Mouse (Mus musculus) neural tube, embryonic 14.5 days (tissue): Measurements from ENCODE around the gene Hspbp1. TPM values are rescaled to one million over a fixed set of nuclear protein-coding genes. Genes with fewer than 3 reads are reported as not detected.

Experiments
- ATAC-seq: fragments of 200-750 bp; cut with Nextera tagmentation; 2 replicates; pipeline ENCODE4 v1.8.0; 2017; ENCODE audit warnings: low read depth, mild to moderate bottlenecking, moderate TSS enrichment, moderate library complexity
- H3K27ac ChIP-seq: fragments of 300-500 bp; sonication (generic); 2 replicates; pipeline ENCODE4 v1.5.1; 2014; ENCODE audit warnings: low read depth, mild to moderate bottlenecking, control low read depth, low read length, moderate library complexity, mixed read lengths
- H3K27me3 ChIP-seq: fragments of 300-500 bp; sonication (generic); 2 replicates; pipeline ENCODE4 v1.6.1; 2014; ENCODE audit warnings: low read length; ENCODE audit not compliant: control insufficient read depth, insufficient read depth
- H3K36me3 ChIP-seq: fragments of 300-500 bp; sonication (generic); 2 replicates; pipeline ENCODE4 v1.6.1; 2014; ENCODE audit warnings: low read length, mixed read lengths; ENCODE audit not compliant: control insufficient read depth, insufficient read depth
- H3K4me1 ChIP-seq: fragments of 300-500 bp; sonication (generic); 2 replicates; pipeline ENCODE4 v1.6.1; 2014; ENCODE audit warnings: low read length; ENCODE audit not compliant: control insufficient read depth, insufficient read depth
- H3K4me2 ChIP-seq: fragments of 300-500 bp; sonication (generic); 2 replicates; pipeline ENCODE4 v1.6.1; 2014; ENCODE audit warnings: mild to moderate bottlenecking, low read depth, low read length, control low read depth
- H3K4me3 ChIP-seq: fragments of 300-500 bp; sonication (generic); 2 replicates; pipeline ENCODE4 v1.5.1; 2014; ENCODE audit warnings: low read depth, low read length, control low read depth, mixed read lengths
- H3K9ac ChIP-seq: fragments of 300-500 bp; sonication (generic); replicated peaks from 2 replicates; pipeline ENCODE4 v1.6.1; 2014; ENCODE audit warnings: low read depth, mild to moderate bottlenecking, control low read depth, low read length, mixed read lengths
- H3K9me3 ChIP-seq: fragments of 300-500 bp; sonication (generic); 2 replicates; pipeline ENCODE4 v1.6.1; 2016; ENCODE audit warnings: low read length; ENCODE audit not compliant: control insufficient read depth
- WGBS: fragments of 180-500 bp; shearing (Covaris S2); extraction: QIAGEN DNeasy Blood & Tissue Kit; methylation state at CpG from one replicate; pipeline ENCODE4 v1.1.7; 2014; 5-methylcytosine and 5-hydroxymethylcytosine counted together
- polyA plus RNA-seq: library from polyadenylated mRNA; unstranded; fragments of >200 nt; fragmentation: Nextera tagmentation; extraction: Ambion mirVana; gene quantifications from 2 replicates; pipeline ENCODE4 v1.2.1, GENCODE M21; 2014

Hspbp1 gene
- 141 and 143 TPM in 2 replicates for polyA plus RNA-seq

GRCm38 (mm10) chr7:4684632-4685417 lies at the start of gene Hspbp1:
Gene Hspbp1 (minus strand): TSS chr7:4685068.
- Histone ChIP-seq H3K36me3 (no peaks in the 10 kb centered on the region), H3K9ac (peak within 1 kb of the TSS; percentile 56), H3K4me2 (peak within 1 kb of the TSS; percentile 88), H3K9me3 (no peaks in the 10 kb centered on the region), H3K4me3 (peak within 1 kb of the TSS; percentile 58), H3K4me1 (peaks cover 6% of the 10 kb centered on the region; the same call in 1 of the 2 replicates), H3K27me3 (no peaks in the 10 kb centered on the region), H3K27ac (peak within 1 kb of the TSS; percentile 66)
- ATAC-seq, result peak; percentile 98
- under 1% methylated on average over 32 of the region's 32 CpGs for WGBS

GRCm38 (mm10) chr7:4732968-4733392 lies 48.1 kb upstream of the Hspbp1 start:
- Histone ChIP-seq H3K4me2 (no peak overlapping the region), H3K9ac (no peak overlapping the region), H3K27ac (no peak overlapping the region), H3K9me3 (no peaks in the 10 kb centered on the region), H3K4me1 (no peaks in the 10 kb centered on the region), H3K27me3 (no peaks in the 10 kb centered on the region), H3K36me3 (no peaks in the 10 kb centered on the region), H3K4me3 (no peak overlapping the region)
- WGBS, result 70% methylated on average over 6 of the region's 6 CpGs
- ATAC-seq, result no peak

GRCm38 (mm10) chr7:4731090-4731489 lies 46.2 kb upstream of the Hspbp1 start:
- ATAC-seq, result no peak
- Histone ChIP-seq H3K4me1 (no peaks in the 10 kb centered on the region), H3K9me3 (no peaks in the 10 kb centered on the region), H3K27me3 (no peaks in the 10 kb centered on the region), H3K4me2 (no peak overlapping the region), H3K4me3 (no peak overlapping the region), H3K27ac (no peak overlapping the region), H3K9ac (no peak overlapping the region), H3K36me3 (no peaks in the 10 kb centered on the region)
- 84% methylated on average over 5 of the region's 5 CpGs for WGBS

DNA sequence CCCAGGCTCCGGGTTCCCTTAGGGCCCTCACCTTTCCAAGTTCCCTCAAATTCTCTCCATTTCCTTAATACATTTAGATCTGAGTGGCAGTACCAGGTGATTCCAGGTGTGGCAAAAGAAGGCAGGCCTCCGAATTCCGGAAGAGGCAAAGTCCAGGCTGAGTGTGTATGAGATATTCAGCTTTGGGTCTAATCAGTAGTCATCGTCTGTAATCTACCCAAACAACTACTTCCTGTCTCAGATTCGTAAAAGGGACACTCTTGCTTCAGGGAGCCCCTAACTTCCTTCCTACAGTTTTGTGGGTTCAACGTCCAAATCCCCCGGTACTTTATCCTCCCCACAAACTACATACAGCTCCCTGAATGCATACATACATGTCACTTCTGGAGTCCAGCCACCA lies 40.3 kb upstream of the Hspbp1 start, which contains the start of gene Tmem150b:
Tmem150b (minus strand) TSS at position 81 of the 400 bp plus-strand sequence.
- no peaks in the 10 kb centered on the region for H3K9me3 ChIP-seq
- H3K4me1 ChIP-seq, result no peaks in the 10 kb centered on the region
- no peak within 1 kb of the TSS for H3K27ac ChIP-seq
- H3K9ac ChIP-seq, result no peak within 1 kb of the TSS
- H3K36me3 ChIP-seq, result no peaks in the 10 kb centered on the region
- no peak within 1 kb of the TSS for H3K4me2 ChIP-seq
- no peak for ATAC-seq
- no peaks in the 10 kb centered on the region for H3K27me3 ChIP-seq
- no peak within 1 kb of the TSS for H3K4me3 ChIP-seq
- WGBS, result 84% methylated on average over 7 of the region's 7 CpGs

DNA sequence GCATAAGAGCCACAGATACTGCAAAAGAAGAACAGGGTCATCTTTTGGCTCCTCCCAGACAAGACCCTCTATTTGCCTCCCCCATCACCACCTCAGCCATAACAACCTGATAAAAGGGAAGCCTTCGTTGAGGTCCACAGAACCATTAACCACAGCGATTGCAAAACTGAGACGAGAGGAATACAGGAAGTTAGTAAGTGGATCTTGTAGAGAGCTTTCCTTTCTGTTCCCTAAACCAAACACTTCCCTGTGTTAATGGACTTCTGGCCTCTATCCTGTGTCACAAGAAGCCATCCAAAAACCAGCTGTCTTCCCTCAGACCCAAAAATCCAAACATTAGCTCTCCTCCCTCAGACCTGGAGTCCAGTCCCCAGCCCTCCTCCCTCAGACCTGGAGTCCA lies 39.5 kb upstream of the Hspbp1 start:
- WGBS, result 76% methylated on average over 3 of the region's 3 CpGs
- Histone ChIP-seq H3K4me1 (no peaks in the 10 kb centered on the region), H3K9me3 (no peaks in the 10 kb centered on the region), H3K27me3 (no peaks in the 10 kb centered on the region), H3K36me3 (no peaks in the 10 kb centered on the region), H3K4me3 (no peak overlapping the region), H3K9ac (no peak overlapping the region), H3K4me2 (no peak overlapping the region), H3K27ac (no peak overlapping the region)
- ATAC-seq, result no peak

GRCm38 (mm10) chr7:4723508-4723907 lies 38.6 kb upstream of the Hspbp1 start:
- WGBS, result 40% methylated on average over 12 of the region's 12 CpGs
- no peaks in the 10 kb centered on the region for H3K4me1 ChIP-seq
- no peak overlapping the region; the same call in 1 of the 2 replicates for H3K9ac ChIP-seq

DNA sequence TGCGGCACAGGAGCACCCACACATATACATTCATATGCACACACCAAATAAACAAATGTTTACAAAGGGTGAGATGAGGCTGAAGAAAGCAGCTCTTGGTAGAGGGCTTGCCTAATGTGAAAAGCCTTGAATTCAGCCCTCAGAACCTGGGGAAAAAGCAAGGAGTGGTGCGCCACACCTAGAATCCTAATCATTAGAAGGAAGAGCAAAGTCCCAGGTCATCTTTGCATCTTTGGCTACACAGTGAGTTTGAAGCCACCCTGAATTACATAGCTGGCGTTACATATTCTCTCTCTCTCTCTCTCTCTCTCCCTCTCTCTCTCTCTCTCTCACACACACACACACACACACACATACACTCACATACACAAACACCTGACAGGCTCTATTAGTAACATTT lies 34.4 kb upstream of the Hspbp1 start:
- peaks cover 19% of the 10 kb centered on the region for H3K36me3 ChIP-seq
- no peak for ATAC-seq
- H3K4me1 ChIP-seq, result no peaks in the 10 kb centered on the region
- H3K27ac ChIP-seq, result no peak overlapping the region
- no peaks in the 10 kb centered on the region for H3K27me3 ChIP-seq
- no peak overlapping the region for H3K4me3 ChIP-seq
- no peak overlapping the region for H3K4me2 ChIP-seq
- 96% methylated on average over 3 of the region's 3 CpGs for WGBS
- no peak overlapping the region for H3K9ac ChIP-seq
- no peaks in the 10 kb centered on the region for H3K9me3 ChIP-seq

More at GRCm38 (mm10) chr7:4723508-4723907, 38.6 kb upstream of the Hspbp1 start:
- H3K4me3 ChIP-seq, result peak overlapping the region; percentile 1; the same call in 1 of the 2 replicates
- H3K27ac ChIP-seq, result no peak overlapping the region
- H3K9me3 ChIP-seq, result no peaks in the 10 kb centered on the region
- ATAC-seq, result peak; percentile 86; the same call in 1 of the 2 replicates
- no peaks in the 10 kb centered on the region for H3K27me3 ChIP-seq
- peak overlapping the region; percentile 28; the same call in 1 of the 2 replicates for H3K4me2 ChIP-seq
- no peaks in the 10 kb centered on the region for H3K36me3 ChIP-seq

DNA sequence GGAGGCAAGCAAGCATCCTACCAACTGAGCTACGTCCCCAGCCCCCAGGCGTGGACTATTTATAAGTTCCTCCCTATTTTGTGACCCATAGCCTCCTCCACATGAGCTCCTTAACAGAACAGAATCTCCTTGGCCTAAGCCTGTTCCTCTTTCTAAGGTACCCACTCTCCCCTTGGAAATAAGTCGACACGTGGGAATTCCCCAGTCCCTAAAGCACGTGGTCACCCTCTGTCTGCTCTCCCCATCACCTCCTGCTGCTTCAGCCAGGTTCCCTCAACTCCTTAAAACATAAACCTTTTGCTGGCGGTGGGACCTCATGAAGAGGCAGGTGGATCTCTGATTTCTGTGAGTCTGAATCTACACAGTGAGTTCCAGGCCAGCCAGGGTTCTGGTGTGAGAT lies 32.1 kb upstream of the Hspbp1 start:
- ATAC-seq, result no peak
- 75% methylated on average over 6 of the region's 6 CpGs for WGBS
- Histone ChIP-seq H3K27me3 (no peaks in the 10 kb centered on the region), H3K9ac (no peak overlapping the region), H3K4me2 (no peak overlapping the region), H3K36me3 (peaks cover 42% of the 10 kb centered on the region), H3K9me3 (no peaks in the 10 kb centered on the region), H3K4me1 (no peaks in the 10 kb centered on the region), H3K27ac (no peak overlapping the region), H3K4me3 (no peak overlapping the region)

DNA sequence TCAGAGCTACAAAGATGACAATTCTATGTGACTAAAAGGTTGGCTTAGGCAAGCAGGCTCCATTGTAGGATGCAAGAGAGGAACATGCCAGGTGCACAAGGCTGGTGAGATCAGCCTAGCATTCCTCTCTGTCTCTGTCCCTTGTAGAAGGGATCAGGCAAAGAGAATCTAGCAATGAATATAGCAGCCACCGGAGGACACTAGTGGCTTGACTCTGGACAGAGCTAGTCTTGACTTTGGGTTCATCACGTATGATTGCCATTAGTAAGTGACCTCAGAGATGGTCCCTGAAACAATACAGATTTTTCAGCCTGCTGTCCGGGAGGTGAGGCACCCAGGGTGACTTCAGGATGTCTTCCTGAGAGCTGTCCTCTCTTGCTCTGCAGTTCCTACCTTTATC lies 27.7 kb upstream of the Hspbp1 start:
- WGBS, result 90% methylated on average over 3 of the region's 3 CpGs
- ATAC-seq, result no peak

More for the DNA sequence above, 27.7 kb upstream of the Hspbp1 start:
- H3K9me3 ChIP-seq, result no peaks in the 10 kb centered on the region
- no peak overlapping the region for H3K4me2 ChIP-seq
- no peak overlapping the region for H3K9ac ChIP-seq
- H3K4me1 ChIP-seq, result no peaks in the 10 kb centered on the region
- H3K4me3 ChIP-seq, result no peak overlapping the region
- H3K36me3 ChIP-seq, result peaks cover 70% of the 10 kb centered on the region
- H3K27me3 ChIP-seq, result no peaks in the 10 kb centered on the region
- H3K27ac ChIP-seq, result no peak overlapping the region
